Mouse (Mus musculus) limb, embryonic 11.5 days (tissue): ENCODE results near the gene Sec22b. TPM values are rescaled to one million over a fixed set of nuclear protein-coding genes. Genes with fewer than 3 reads are reported as not detected.

Experiments used
- ATAC-seq: fragments of 200-750 bp; cut with Nextera tagmentation; 2 replicates; pipeline ENCODE4 v1.8.0; 2017; ENCODE audit warnings: low read depth; ENCODE audit not compliant: insufficient number of reproducible peaks, low FRiP score, low TSS enrichment
- DNase-seq: peaks from one replicate; pipeline ENCODE4 v3.0.0-alpha.2; 2015; ENCODE audit warnings: low spot score
- H3K27ac ChIP-seq: fragments of 300-500 bp; sonication (generic); replicated peaks from 2 replicates; pipeline ENCODE4 v1.5.1; 2014; ENCODE audit warnings: low read depth, mild to moderate bottlenecking, low read length
- H3K27me3 ChIP-seq: fragments of 300-500 bp; sonication (generic); 2 replicates; pipeline ENCODE4 v1.6.1; 2014; ENCODE audit warnings: mild to moderate bottlenecking, low read length, mixed read lengths; ENCODE audit not compliant: control insufficient read depth, insufficient read depth
- H3K36me3 ChIP-seq: fragments of 300-500 bp; sonication (generic); 2 replicates; pipeline ENCODE4 v1.6.1; 2014; ENCODE audit warnings: mild to moderate bottlenecking, low read length, moderate library complexity, mixed read lengths; ENCODE audit not compliant: control insufficient read depth, insufficient read depth
- H3K4me1 ChIP-seq: fragments of 300-500 bp; sonication (generic); 2 replicates; pipeline ENCODE4 v1.6.1; 2014; ENCODE audit warnings: low read length, mixed read lengths; ENCODE audit not compliant: control insufficient read depth, insufficient read depth
- H3K4me2 ChIP-seq: fragments of 300-500 bp; sonication (generic); 2 replicates; pipeline ENCODE4 v1.6.1; 2014; ENCODE audit warnings: low read depth, mild to moderate bottlenecking, moderate library complexity; ENCODE audit not compliant: severe bottlenecking
- H3K4me3 ChIP-seq: fragments of 300-500 bp; sonication (generic); 2 replicates; pipeline ENCODE4 v1.5.1; 2014; ENCODE audit warnings: low read depth, low read length
- H3K9ac ChIP-seq: fragments of 300-500 bp; sonication (generic); 2 replicates; pipeline ENCODE4 v1.6.1; 2014; ENCODE audit warnings: mild to moderate bottlenecking, low read length
- H3K9me3 ChIP-seq: fragments of 300-500 bp; sonication (generic); 2 replicates; pipeline ENCODE4 v1.6.1; 2016; ENCODE audit warnings: low read length; ENCODE audit not compliant: control insufficient read depth
- WGBS: fragments of 180-500 bp; shearing (Covaris S2); extraction: QIAGEN DNeasy Blood & Tissue Kit; methylation state at CpG from one replicate; pipeline ENCODE4 v1.1.7; 2014; 5-methylcytosine and 5-hydroxymethylcytosine counted together
- polyA plus RNA-seq: library from polyadenylated mRNA; unstranded; fragments of >200 nt; fragmentation: Nextera tagmentation; extraction: Ambion mirVana; gene quantifications from 2 replicates; pipeline ENCODE4 v1.2.1, GENCODE M21; 2014

Sec22b gene
- polyA plus RNA-seq, 1 experiment from 2014 or later = 153 TPM

- 95% methylated on average over 10 of the region's 10 CpGs for WGBS
- Histone ChIP-seq H3K36me3 (peaks cover 14% of the 10 kb centered on the region; the same call in 1 of the 2 replicates), H3K4me1 (no peaks in the 10 kb centered on the region), H3K4me3 (no peak overlapping the region), H3K27me3 (no peaks in the 10 kb centered on the region), H3K9ac (no peak overlapping the region), H3K9me3 (no peaks in the 10 kb centered on the region), H3K27ac (no peak overlapping the region), H3K4me2 (no peak overlapping the region)
- ATAC-seq (no peak), DNase-seq (no peak)
Observed at GRCm38 (mm10) chr3:97918885-97919550, 18.0 kb downstream of the Sec22b start.

- no peak overlapping the region for H3K27ac ChIP-seq
- peaks cover 5% of the 10 kb centered on the region; the same call in 1 of the 2 replicates for H3K36me3 ChIP-seq
- H3K4me3 ChIP-seq = no peak overlapping the region
- H3K27me3 ChIP-seq = no peaks in the 10 kb centered on the region
- no peaks in the 10 kb centered on the region for H3K9me3 ChIP-seq
- WGBS = 90% methylated on average over 2 of the region's 2 CpGs
- ATAC-seq (no peak), DNase-seq (no peak)
- H3K9ac ChIP-seq = no peak overlapping the region
- H3K4me1 ChIP-seq = 0 out of 2 replicates have a peak, but pooled peaks cover 2% of the 10 kb centered on the region
- H3K4me2 ChIP-seq = no peak overlapping the region
Observed at GRCm38 (mm10) chr3:97925246-97925645, 24.3 kb downstream of the Sec22b start.

GRCm38 (mm10) chr3:97927322-97927721 is 26.3 kb downstream of the Sec22b start:
- Histone ChIP-seq H3K9ac (no peak overlapping the region), H3K4me1 (peaks cover 17% of the 10 kb centered on the region)
- no peak for DNase-seq

DNA sequence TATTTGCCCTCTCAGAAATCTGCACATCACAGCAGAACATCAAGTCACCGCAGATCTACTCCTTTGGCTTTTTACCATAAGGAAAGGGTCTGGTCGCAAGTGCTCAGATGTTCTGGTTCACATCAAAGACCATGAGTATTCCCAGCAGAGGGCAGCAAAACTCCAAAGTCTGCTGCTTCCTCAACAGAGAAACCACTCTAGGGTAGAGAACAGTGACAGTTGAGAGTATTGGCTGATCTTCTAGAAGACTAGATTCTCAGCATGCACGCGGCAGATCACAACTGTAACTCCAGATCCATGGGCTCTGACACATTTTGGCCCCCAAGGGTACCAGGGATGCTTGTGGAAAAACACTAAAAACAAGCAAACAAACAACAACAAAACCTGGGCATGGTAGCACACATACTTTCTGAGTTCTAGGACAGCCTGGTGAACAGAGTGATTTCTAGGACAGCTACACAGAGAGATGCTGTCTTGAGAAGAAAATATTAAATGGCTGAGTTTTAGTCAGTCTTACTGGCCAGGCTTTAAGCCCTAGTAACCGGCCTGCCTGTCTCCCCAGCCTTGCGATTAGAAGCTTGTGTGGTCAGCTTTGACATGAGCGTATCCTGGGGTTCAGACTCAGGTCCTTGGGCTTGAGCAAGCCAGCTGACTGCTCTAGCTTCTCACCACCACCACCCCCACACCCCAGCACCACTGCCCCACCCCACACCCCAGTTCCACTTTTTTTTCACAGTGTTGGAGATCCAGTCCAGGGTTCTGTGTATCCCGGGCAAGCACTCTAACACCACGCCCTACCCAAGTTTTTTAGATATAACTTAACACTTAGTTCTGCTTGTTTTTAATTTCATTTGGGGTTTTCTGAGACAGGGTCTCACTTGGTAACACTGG is 28.2 kb downstream of the Sec22b start:
- H3K9ac ChIP-seq = no peak overlapping the region
- H3K27ac ChIP-seq = no peak overlapping the region
- no peak for ATAC-seq
- DNase-seq = peak; percentile 88
- 60% methylated on average over 9 of the region's 9 CpGs for WGBS
- no peaks in the 10 kb centered on the region for H3K9me3 ChIP-seq
- peaks cover 27% of the 10 kb centered on the region for H3K4me1 ChIP-seq
- no peak overlapping the region for H3K4me2 ChIP-seq
- no peak overlapping the region for H3K4me3 ChIP-seq
- H3K27me3 ChIP-seq = peaks cover 3% of the 10 kb centered on the region; the same call in 1 of the 2 replicates
- H3K36me3 ChIP-seq = no peaks in the 10 kb centered on the region

More at GRCm38 (mm10) chr3:97927322-97927721, 26.3 kb downstream of the Sec22b start:
- peaks cover 3% of the 10 kb centered on the region; the same call in 1 of the 2 replicates for H3K27me3 ChIP-seq
- H3K36me3 ChIP-seq = no peaks in the 10 kb centered on the region
- 80% methylated on average over 4 of the region's 4 CpGs for WGBS
- no peak overlapping the region for H3K4me2 ChIP-seq
- no peak overlapping the region for H3K27ac ChIP-seq
- H3K4me3 ChIP-seq = no peak overlapping the region
- no peaks in the 10 kb centered on the region for H3K9me3 ChIP-seq
- no peak for ATAC-seq

DNA sequence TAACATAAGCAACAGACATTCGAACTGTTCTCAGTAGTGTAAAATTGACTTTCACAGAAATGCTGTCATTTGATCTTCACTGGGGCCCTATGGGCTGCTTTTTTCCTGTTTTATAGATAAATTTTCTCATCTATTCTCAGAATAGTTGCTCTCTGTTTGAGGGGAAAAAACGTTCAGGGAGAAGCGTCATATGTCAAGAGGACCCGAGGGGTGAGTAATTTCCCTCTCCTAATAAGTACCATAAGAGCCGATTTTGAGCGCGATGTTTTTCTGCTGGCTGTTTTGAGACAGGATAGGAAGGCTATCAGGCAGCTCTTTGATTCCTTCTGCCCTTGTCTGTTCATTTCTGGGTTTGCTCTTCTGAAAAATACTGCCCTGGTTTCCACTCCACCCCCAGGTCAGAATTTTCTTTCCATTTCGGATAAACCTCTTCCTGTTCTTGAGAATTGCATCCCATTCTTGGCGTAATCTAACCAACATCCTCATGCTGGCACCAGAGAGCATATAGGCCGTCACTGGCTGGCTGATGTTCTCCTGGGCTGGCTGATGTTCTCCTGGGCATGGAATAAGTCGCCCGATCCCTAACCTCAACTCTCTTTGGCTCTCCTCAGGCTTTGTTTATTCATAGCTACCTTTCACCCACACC is 29.3 kb downstream of the Sec22b start:
- Histone ChIP-seq H3K9me3 (no peaks in the 10 kb centered on the region), H3K4me3 (no peak overlapping the region), H3K27ac (no peak overlapping the region), H3K9ac (no peak overlapping the region), H3K4me1 (peaks cover 27% of the 10 kb centered on the region), H3K4me2 (no peak overlapping the region; the same call in 1 of the 2 replicates), H3K36me3 (no peaks in the 10 kb centered on the region), H3K27me3 (peaks cover 3% of the 10 kb centered on the region; the same call in 1 of the 2 replicates)
- no peak for ATAC-seq
- no peak for DNase-seq
- WGBS = 41% methylated on average over 12 of the region's 12 CpGs

GRCm38 (mm10) chr3:97930787-97931158 is 29.8 kb downstream of the Sec22b start:
- no peak overlapping the region for H3K4me2 ChIP-seq
- no peak for ATAC-seq
- DNase-seq = no peak
- peaks cover 3% of the 10 kb centered on the region; the same call in 1 of the 2 replicates for H3K27me3 ChIP-seq
- H3K4me1 ChIP-seq = peaks cover 27% of the 10 kb centered on the region
- H3K9ac ChIP-seq = no peak overlapping the region
- no peaks in the 10 kb centered on the region for H3K36me3 ChIP-seq
- H3K27ac ChIP-seq = no peak overlapping the region
- H3K4me3 ChIP-seq = no peak overlapping the region
- no peaks in the 10 kb centered on the region for H3K9me3 ChIP-seq
- WGBS = 79% methylated on average over 8 of the region's 8 CpGs

DNA sequence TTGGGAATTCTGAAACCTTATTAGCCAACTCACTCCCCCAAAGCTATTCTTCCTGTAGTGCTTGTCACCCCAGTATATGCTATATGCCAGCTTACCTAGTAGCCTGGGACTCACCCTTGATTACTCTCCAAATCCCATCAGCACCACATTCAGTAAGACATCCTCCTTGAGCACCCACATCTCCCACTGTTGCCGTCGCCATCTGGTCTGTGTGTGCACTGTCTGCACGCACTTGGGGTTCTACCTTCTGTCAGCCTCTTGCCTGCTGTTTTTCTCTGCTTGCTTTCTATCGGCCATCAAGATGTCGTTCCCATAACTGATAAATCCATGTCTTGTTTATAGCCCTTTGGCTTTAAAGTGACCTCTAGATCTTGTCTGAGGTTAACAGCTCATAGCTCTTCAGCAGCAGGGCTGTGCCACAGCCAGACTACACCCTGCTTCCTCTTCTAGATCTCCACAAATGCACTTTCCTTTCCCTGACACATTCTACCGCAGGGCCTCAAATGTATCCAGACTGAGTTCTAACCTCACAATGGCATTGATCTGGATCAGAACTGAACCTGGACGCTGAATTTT is 30.4 kb downstream of the Sec22b start:
- peaks cover 27% of the 10 kb centered on the region for H3K4me1 ChIP-seq
- H3K27ac ChIP-seq = no peak overlapping the region
- H3K9me3 ChIP-seq = no peaks in the 10 kb centered on the region
- no peaks in the 10 kb centered on the region for H3K36me3 ChIP-seq
- no peak overlapping the region for H3K4me2 ChIP-seq
- H3K9ac ChIP-seq = no peak overlapping the region
- no peak for DNase-seq
- no peak overlapping the region for H3K4me3 ChIP-seq
- WGBS = 59% methylated on average over 7 of the region's 7 CpGs
- H3K27me3 ChIP-seq = peaks cover 3% of the 10 kb centered on the region; the same call in 1 of the 2 replicates
- no peak for ATAC-seq

DNA sequence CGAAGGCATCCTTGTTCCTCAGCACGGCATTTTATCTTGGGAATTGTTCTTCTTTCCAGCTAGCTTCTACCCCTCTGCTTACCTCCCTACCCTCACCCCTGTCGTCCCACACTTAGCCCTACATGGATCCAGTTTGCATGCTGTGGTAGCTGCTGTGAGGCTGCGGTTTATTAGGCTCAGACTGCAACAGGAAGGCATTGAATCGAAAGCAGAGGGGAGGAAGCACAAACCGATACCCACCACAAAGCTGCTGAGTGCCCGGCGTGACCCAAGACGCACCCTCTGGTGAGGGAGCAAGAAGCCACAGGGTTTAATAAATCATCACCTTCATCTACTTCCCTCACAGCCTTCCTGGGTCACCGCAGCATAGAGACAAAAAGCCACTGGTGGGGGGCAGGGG is 31.1 kb downstream of the Sec22b start:
- H3K4me2 ChIP-seq = peak overlapping the region; percentile 29
- no peaks in the 10 kb centered on the region for H3K36me3 ChIP-seq
- 4% methylated on average over 10 of the region's 10 CpGs for WGBS
- H3K4me3 ChIP-seq = no peak overlapping the region
- peaks cover 3% of the 10 kb centered on the region; the same call in 1 of the 2 replicates for H3K27me3 ChIP-seq
- H3K9ac ChIP-seq = peak overlapping the region; percentile 30; the same call in 1 of the 2 replicates
- H3K27ac ChIP-seq = no peak overlapping the region
- peaks cover 27% of the 10 kb centered on the region for H3K4me1 ChIP-seq
- DNase-seq = peak; percentile 52
- H3K9me3 ChIP-seq = no peaks in the 10 kb centered on the region
- ATAC-seq = no peak
